Mouse (Mus musculus): ENCODE measurements at regions not wholly inside any gene's neighbourhood (a gene's known extent, or its start where the extent isn't known, plus 50 kb on each side); places are given as distances from the start of the nearest gene placed in this dataset.

- TF ChIP-seq CTCF (conservative IDR thresholded peaks at IDR 0.05; ENCODE audit: insufficient read depth, insufficient read length, low read depth, low read length): peak; percentile 65
- TF ChIP-seq POLR2A (IDR thresholded peaks at IDR 0.05; ENCODE audit: low read depth, low read length): no peak
These were observed 74.6 kb upstream of the Tmem17 start for GRCm38 (mm10) chr11:22437140-22437850.

Measured in kidney, adult 2 months (tissue).